Mouse (Mus musculus): ENCODE data around the gene 1700024B05Rik. TPM values are rescaled to one million over a fixed set of nuclear protein-coding genes. Genes with fewer than 3 reads are reported as not detected.
"Not testable (repeated sequence)": the region's sequence is repeated elsewhere in the genome, so short reads cannot be mapped to it uniquely, and the experiment has no call there.

The 1700024B05Rik gene
- not detected in 2 replicates for polyA plus RNA-seq (2014; fragmentation: Nextera tagmentation; extraction: Ambion mirVana)

DNA sequence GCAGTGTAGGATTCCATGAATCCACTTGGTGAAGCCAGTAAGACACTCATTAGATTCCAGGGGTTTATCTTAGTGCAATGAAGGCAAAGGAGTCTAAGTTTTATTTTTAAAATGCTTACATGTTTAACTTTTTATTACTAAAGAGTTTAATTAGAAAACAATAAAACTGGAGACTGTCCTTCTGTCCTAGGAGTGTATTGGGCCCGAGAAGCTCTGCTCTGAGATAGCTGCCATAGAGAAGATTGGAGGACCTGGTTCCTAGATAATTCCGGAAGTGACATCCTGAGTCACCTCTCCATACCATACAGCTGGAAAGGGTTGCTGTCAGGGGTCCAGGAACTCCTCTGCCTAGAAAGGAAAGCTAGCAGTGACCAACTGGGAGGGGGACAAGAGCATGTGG lies at the start of gene 1700024B05Rik:
Gene 1700024B05Rik (plus strand): TSS at position 301 of the 400 bp plus-strand sequence.
- WGBS = 90% methylated on average over 1 of the region's 2 CpGs
- not testable (repeated sequence) for H3K27me3 ChIP-seq (ENCODE audit: control insufficient read depth, insufficient read depth, low read length); ATAC-seq (replicated peaks; ENCODE audit: insufficient number of reproducible peaks, low FRiP score, low TSS enrichment, low read depth); H3K4me1 ChIP-seq (ENCODE audit: control insufficient read depth, insufficient read depth, low read length); H3K27ac ChIP-seq (replicated peaks; ENCODE audit: low read depth, low read length); H3K9ac ChIP-seq (replicated peaks; ENCODE audit: low read length); H3K4me2 ChIP-seq (ENCODE audit: low read depth, low read length); H3K4me3 ChIP-seq (ENCODE audit: low read depth, low read length); DNase-seq (ENCODE audit: low spot score); H3K9me3 ChIP-seq (replicated peaks; ENCODE audit: control insufficient read depth, low read length); H3K36me3 ChIP-seq (replicated peaks; ENCODE audit: control insufficient read depth, insufficient read depth, low read depth, low read length)

DNA sequence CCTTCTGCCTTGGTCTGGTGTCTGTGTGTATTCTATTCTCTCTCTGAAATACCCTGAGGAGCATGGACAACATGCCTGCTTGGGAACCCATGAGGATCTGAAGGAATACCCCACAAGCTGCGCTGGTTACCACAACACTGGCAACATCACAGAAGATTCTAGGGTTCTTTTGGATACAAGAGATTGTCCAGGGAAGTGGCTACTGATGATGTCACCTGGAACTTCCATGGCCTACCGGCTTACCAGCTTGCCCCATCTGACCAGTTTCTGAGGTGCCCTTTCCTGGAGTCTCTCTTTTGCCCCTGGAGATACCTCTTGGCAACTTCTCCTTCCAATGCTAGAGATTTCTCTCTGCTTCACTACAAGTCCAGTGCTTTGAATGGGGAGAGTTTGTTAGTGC lies 36.6 kb upstream of the 1700024B05Rik start, which contains the start of gene Gm7980:
Gene Gm7980 (minus strand): TSS at position 101 of the 400 bp plus-strand sequence.
- not testable (repeated sequence) for H3K36me3 ChIP-seq (replicated peaks; ENCODE audit: control insufficient read depth, insufficient read depth, low read depth, low read length); H3K4me1 ChIP-seq (ENCODE audit: control insufficient read depth, insufficient read depth, low read length); DNase-seq (ENCODE audit: low spot score); ATAC-seq (replicated peaks; ENCODE audit: insufficient number of reproducible peaks, low FRiP score, low TSS enrichment, low read depth); H3K4me2 ChIP-seq (ENCODE audit: low read depth, low read length); H3K27ac ChIP-seq (replicated peaks; ENCODE audit: low read depth, low read length); H3K4me3 ChIP-seq (ENCODE audit: low read depth, low read length); H3K9me3 ChIP-seq (replicated peaks; ENCODE audit: control insufficient read depth, low read length); H3K27me3 ChIP-seq (ENCODE audit: control insufficient read depth, insufficient read depth, low read length); H3K9ac ChIP-seq (replicated peaks; ENCODE audit: low read length)
- no CpG with 5 or more reads among the region's 2 CpGs for WGBS

DNA sequence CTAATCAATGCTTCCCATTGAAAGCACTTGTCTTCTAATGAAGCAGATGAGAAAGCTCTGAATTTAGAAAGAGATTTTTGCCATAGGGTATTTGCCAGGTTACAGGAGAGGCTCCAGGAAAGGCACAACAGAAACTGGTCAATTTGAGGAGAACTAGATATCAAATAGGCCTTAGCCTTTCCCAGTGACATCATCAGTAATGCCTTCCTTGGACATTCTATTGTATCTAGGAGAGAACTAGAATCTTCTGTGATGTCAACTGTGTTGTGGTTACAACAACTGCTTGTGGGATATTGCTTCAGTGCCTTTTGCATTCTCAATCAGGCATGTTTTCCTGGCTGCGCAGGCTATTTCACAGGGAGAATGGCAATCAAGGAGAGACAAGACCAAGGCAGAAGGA lies 19.1 kb upstream of the 1700024B05Rik start, which contains the start of gene 1700049E17Rik1:
Gene 1700049E17Rik1 (plus strand): TSS at position 301 of the 400 bp plus-strand sequence.
- H3K9me3 ChIP-seq (replicated peaks; ENCODE audit: control insufficient read depth, low read length); H3K27me3 ChIP-seq (ENCODE audit: control insufficient read depth, insufficient read depth, low read length); DNase-seq (ENCODE audit: low spot score); H3K27ac ChIP-seq (replicated peaks; ENCODE audit: low read depth, low read length); H3K36me3 ChIP-seq (replicated peaks; ENCODE audit: control insufficient read depth, insufficient read depth, low read depth, low read length); H3K9ac ChIP-seq (replicated peaks; ENCODE audit: low read length); H3K4me2 ChIP-seq (ENCODE audit: low read depth, low read length); H3K4me1 ChIP-seq (ENCODE audit: control insufficient read depth, insufficient read depth, low read length); H3K4me3 ChIP-seq (ENCODE audit: low read depth, low read length); ATAC-seq (replicated peaks; ENCODE audit: insufficient number of reproducible peaks, low FRiP score, low TSS enrichment, low read depth): not testable (repeated sequence)
- WGBS = no CpG with 5 or more reads among the region's 1 CpGs

DNA sequence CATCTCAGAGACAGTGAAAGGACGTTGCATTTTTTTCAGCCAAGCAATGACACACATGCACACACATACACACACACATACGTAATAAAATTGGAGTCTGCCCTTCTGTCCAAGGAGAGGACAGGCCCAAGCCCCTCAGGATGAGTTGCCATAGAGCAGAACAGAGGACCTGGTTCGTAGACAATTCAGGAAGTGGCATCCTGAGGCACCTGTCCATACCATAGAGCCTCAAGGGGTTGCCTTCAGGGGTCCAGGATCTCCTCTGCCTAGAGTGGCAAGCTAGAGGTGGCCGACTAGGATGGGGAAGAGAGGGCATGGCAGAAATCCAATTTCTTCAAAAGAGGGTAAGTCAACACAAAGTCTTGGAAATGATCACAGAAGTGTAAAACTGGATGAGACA lies 20.3 kb downstream of the 1700024B05Rik start:
- not testable (repeated sequence) for H3K27ac ChIP-seq (replicated peaks; ENCODE audit: low read depth, low read length); ATAC-seq (replicated peaks; ENCODE audit: insufficient number of reproducible peaks, low FRiP score, low TSS enrichment, low read depth); H3K9ac ChIP-seq (replicated peaks; ENCODE audit: low read length); H3K4me1 ChIP-seq (ENCODE audit: control insufficient read depth, insufficient read depth, low read length); H3K36me3 ChIP-seq (replicated peaks; ENCODE audit: control insufficient read depth, insufficient read depth, low read depth, low read length); H3K4me2 ChIP-seq (ENCODE audit: low read depth, low read length); H3K9me3 ChIP-seq (replicated peaks; ENCODE audit: control insufficient read depth, low read length); H3K4me3 ChIP-seq (ENCODE audit: low read depth, low read length); H3K27me3 ChIP-seq (ENCODE audit: control insufficient read depth, insufficient read depth, low read length); DNase-seq (ENCODE audit: low spot score)
- 65% methylated on average over 4 of the region's 4 CpGs for WGBS

DNA sequence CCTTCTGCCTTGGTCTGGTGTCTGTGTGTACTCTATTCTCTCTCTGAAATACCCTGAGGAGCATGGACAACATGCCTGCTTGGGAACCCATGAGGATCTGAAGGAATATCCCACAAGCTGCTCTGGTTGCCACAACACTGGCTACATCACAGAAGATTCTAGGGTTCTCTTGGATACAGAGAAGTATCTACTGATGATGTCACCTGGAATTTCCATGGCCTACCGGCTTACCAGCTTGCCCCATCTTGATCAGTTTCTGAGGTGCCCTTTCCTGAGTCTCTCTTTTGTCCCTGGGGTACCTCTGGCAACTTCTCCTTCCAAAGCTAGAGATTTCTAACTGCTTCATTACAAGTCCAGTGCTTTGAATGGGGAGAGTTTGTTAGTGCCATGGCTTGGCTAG lies 24.0 kb downstream of the 1700024B05Rik start, which contains the start of gene Gm6401:
Gene Gm6401 (minus strand): TSS at position 101 of the 400 bp plus-strand sequence.
- H3K27me3 ChIP-seq (ENCODE audit: control insufficient read depth, insufficient read depth, low read length); H3K9me3 ChIP-seq (replicated peaks; ENCODE audit: control insufficient read depth, low read length); H3K4me3 ChIP-seq (ENCODE audit: low read depth, low read length); ATAC-seq (replicated peaks; ENCODE audit: insufficient number of reproducible peaks, low FRiP score, low TSS enrichment, low read depth); H3K4me1 ChIP-seq (ENCODE audit: control insufficient read depth, insufficient read depth, low read length); DNase-seq (ENCODE audit: low spot score); H3K4me2 ChIP-seq (ENCODE audit: low read depth, low read length); H3K36me3 ChIP-seq (replicated peaks; ENCODE audit: control insufficient read depth, insufficient read depth, low read depth, low read length); H3K27ac ChIP-seq (replicated peaks; ENCODE audit: low read depth, low read length); H3K9ac ChIP-seq (replicated peaks; ENCODE audit: low read length): not testable (repeated sequence)
- 75% methylated on average over 1 of the region's 1 CpGs for WGBS

DNA sequence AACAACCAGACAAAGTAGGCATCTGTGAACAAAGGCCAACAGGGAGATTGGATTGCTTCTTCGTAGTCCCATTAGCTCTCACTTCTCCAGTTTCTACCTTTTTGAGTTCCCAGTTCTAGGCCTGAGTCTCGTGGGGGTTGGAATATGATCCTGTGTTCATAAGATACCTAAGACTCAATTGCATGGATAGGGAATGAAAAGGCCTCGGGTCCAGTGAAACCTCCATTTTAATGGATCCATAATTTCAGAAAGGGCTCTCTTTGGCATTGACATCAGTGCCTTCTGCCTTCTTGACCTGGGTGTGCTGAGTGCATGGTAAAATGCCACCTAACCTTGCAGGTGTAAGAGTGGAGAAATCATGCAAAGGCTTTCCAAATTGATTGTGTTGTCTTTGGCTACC lies 24.8 kb downstream of the 1700024B05Rik start:
- not testable (repeated sequence) for H3K4me3 ChIP-seq (ENCODE audit: low read depth, low read length); H3K9me3 ChIP-seq (replicated peaks; ENCODE audit: control insufficient read depth, low read length); H3K36me3 ChIP-seq (replicated peaks; ENCODE audit: control insufficient read depth, insufficient read depth, low read depth, low read length); H3K4me2 ChIP-seq (ENCODE audit: low read depth, low read length); H3K4me1 ChIP-seq (ENCODE audit: control insufficient read depth, insufficient read depth, low read length); ATAC-seq (replicated peaks; ENCODE audit: insufficient number of reproducible peaks, low FRiP score, low TSS enrichment, low read depth); H3K9ac ChIP-seq (replicated peaks; ENCODE audit: low read length); H3K27ac ChIP-seq (replicated peaks; ENCODE audit: low read depth, low read length); H3K27me3 ChIP-seq (ENCODE audit: control insufficient read depth, insufficient read depth, low read length); DNase-seq (ENCODE audit: low spot score)
- WGBS = 70% methylated on average over 3 of the region's 3 CpGs

DNA sequence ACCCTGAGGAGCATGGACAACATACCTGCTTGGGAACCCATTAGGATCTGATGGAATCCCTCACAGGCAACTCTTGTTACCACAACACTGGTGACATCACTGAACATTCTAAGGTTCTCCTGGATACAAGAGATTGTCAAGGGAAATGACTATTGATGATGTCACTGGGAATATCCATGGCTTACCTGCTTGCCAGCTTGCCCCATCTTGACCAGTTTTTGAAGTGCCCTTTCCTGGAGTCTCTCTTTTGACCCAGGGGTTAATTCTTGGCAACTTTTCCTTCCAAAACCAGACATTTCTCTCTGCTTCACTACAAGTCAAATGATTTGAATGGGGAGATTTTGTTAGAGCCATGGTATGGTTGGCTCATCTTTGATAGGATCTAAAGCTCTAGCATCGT lies 39.4 kb downstream of the 1700024B05Rik start, which contains the start of gene Gm3543:
Gene Gm3543 (minus strand): TSS at position 101 of the 400 bp plus-strand sequence.
- no CpG with 5 or more reads among the region's 1 CpGs for WGBS
- not testable (repeated sequence) for DNase-seq (ENCODE audit: low spot score); ATAC-seq (replicated peaks; ENCODE audit: insufficient number of reproducible peaks, low FRiP score, low TSS enrichment, low read depth); H3K27ac ChIP-seq (replicated peaks; ENCODE audit: low read depth, low read length); H3K9me3 ChIP-seq (replicated peaks; ENCODE audit: control insufficient read depth, low read length); H3K4me2 ChIP-seq (ENCODE audit: low read depth, low read length); H3K9ac ChIP-seq (replicated peaks; ENCODE audit: low read length); H3K27me3 ChIP-seq (ENCODE audit: control insufficient read depth, insufficient read depth, low read length); H3K4me3 ChIP-seq (ENCODE audit: low read depth, low read length); H3K4me1 ChIP-seq (ENCODE audit: control insufficient read depth, insufficient read depth, low read length); H3K36me3 ChIP-seq (replicated peaks; ENCODE audit: control insufficient read depth, insufficient read depth, low read depth, low read length)

All from embryonic facial prominence, embryonic 11.5 days (tissue).